Mouse (Mus musculus): ENCODE measurements around the gene Dmrt3.

DNA sequence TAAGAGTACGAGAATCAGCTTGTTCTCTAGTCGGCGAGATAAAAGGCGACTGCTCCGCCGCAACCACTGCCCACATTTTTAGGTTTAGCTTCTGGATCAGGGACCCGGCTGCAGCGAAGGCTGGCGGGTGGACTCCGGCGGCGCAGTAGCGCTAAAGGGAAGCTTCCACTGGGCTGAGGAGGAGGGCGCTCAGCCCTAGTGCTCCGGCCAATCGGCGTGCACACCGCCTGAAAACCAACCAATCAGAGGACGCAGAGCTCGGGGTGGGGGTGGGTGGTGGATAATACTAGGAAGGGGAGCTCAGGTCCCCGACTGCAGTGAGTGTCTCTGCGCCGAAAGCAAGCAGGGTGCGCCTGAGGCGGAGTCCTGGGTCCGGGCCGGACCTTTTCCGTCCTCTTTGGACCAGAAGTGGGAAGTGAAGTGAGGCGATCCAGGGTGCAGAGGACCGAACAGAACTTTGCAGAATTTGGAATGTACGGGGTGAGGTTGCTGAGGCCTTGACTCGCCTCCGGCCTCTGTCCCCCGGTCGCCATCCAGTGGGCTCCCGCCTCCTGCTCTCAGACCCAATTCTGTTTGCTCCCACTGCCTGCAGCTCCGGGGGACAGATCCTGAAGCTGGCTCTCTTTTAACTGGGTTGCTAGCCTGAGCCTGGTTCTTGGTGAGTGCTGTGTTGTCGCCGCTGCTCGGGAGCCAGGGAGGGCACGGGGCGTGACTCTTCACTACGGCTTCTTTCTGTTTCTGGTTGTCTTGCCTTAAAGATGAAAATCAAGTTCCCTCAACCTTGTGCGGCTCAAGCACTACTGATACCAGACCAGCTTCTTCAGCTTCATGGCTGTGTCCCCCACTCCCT, 62.2 kb downstream of the Dmrt3 start, which contains the start of gene Dmrt2:
- TF ChIP-seq CTCF (IDR thresholded peaks at IDR 0.05; ENCODE audit: low read depth, low read length) = no peak
- no peak for TF ChIP-seq POLR2A (IDR thresholded peaks at IDR 0.05; ENCODE audit: extremely low read depth, insufficient read depth, low read length)
